In the genomic region with DNA sequence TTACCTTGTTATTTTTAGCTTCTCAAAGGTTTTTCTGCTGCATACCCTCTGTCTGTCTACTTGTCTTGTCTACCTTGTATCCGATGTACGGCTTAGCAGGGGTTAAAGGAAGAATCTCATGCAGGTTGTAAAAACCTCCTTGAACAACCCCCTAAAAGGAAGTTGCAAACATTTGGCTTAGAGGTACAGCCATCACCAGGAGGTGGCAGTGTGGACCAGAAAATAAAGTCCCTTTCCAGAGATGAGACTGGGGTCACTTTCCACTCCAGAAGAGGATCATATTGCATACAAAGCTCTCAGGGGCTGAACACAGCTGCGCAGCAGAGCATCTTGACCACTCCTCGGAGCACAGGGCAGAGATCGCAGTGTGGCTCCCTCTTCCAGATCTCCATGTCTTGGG, we compare ENCODE assay signal across 8 mouse cellular contexts.
DNase-seq lines count a peak whose midpoint lies in the region; ATAC-seq lines count a peak whose summit lies in the region.

No protein-coding gene starts in this region.

- no peaks in the 10 kb centered on the region for H3K9me3 ChIP-seq in embryonic facial prominence, embryonic 13.5 days
- no peaks in the 10 kb centered on the region for H3K9me3 ChIP-seq in intestine, embryonic 14.5 days (ENCODE audit: control insufficient read depth, low read length)
- no peaks in the 10 kb centered on the region for H3K9me3 ChIP-seq in limb, embryonic 13.5 days

- peak overlapping the region; percentile 33; the same call in 1 of the 2 replicates for H3K4me2 ChIP-seq in embryonic facial prominence, embryonic 13.5 days
- H3K4me2 ChIP-seq in intestine, embryonic 14.5 days (ENCODE audit: low read length) = no peak overlapping the region
- peak overlapping the region; percentile 41; the same call in 1 of the 2 replicates for H3K4me2 ChIP-seq in limb, embryonic 13.5 days (replicated peaks)

- H3K27ac ChIP-seq in embryonic facial prominence, embryonic 13.5 days = no peak overlapping the region
- H3K27ac ChIP-seq in intestine, embryonic 14.5 days (ENCODE audit: low read depth) = no peak overlapping the region
- no peak overlapping the region for H3K27ac ChIP-seq in limb, embryonic 13.5 days

- 6% methylated on average over 5 of the region's 5 CpGs for WGBS in embryonic facial prominence, embryonic 13.5 days
- 10% methylated on average over 5 of the region's 5 CpGs for WGBS in intestine, embryonic 14.5 days
- WGBS in limb, embryonic 13.5 days = 8% methylated on average over 5 of the region's 5 CpGs

- peak; percentile 42 to 69 for DNase-seq in heart, postnatal 10 days
- no peak for DNase-seq in heart, adult 9 months (ENCODE audit: low spot score in 2 of 2)
- peak; percentile 77 for DNase-seq in R1 (ENCODE audit: low read depth, low spot score)
- peak; percentile 87 for DNase-seq in intestine, embryonic 14.5 days (ENCODE audit: low spot score)
- peak; percentile 15 for DNase-seq in naive thymus-derived CD4-positive, alpha-beta T cell, adult 2 months (ENCODE audit: low read depth)
- no peak for DNase-seq in spleen, postnatal 4 days (ENCODE audit: low spot score in 2 of 2)

- no peaks in the 10 kb centered on the region for H3K36me3 ChIP-seq in embryonic facial prominence, embryonic 13.5 days
- H3K36me3 ChIP-seq in intestine, embryonic 14.5 days (ENCODE audit: control insufficient read depth, insufficient read depth, low read length) = no peaks in the 10 kb centered on the region
- no peaks in the 10 kb centered on the region for H3K36me3 ChIP-seq in limb, embryonic 13.5 days

- H3K9ac ChIP-seq in embryonic facial prominence, embryonic 13.5 days = no peak overlapping the region
- no peak overlapping the region for H3K9ac ChIP-seq in intestine, embryonic 14.5 days (ENCODE audit: low read length)
- H3K9ac ChIP-seq in limb, embryonic 13.5 days = no peak overlapping the region

- ATAC-seq in embryonic facial prominence, embryonic 13.5 days (ENCODE audit: insufficient number of reproducible peaks, insufficient read depth, low FRiP score, low TSS enrichment, low read depth) = 0 out of 2 replicates have a peak, but pooled peaks have one; percentile 12
- ATAC-seq in intestine, embryonic 14.5 days (replicated peaks; ENCODE audit: low FRiP score, low TSS enrichment, low read depth) = peak; percentile 54; the same call in 1 of the 2 replicates
- peak; percentile 75 for ATAC-seq in limb, embryonic 13.5 days (ENCODE audit: low FRiP score, low read depth)

- H3K4me3 ChIP-seq in embryonic facial prominence, embryonic 13.5 days = no peak overlapping the region
- no peak overlapping the region for H3K4me3 ChIP-seq in intestine, embryonic 14.5 days (ENCODE audit: low read depth, low read length)
- H3K4me3 ChIP-seq in limb, embryonic 13.5 days = no peak overlapping the region

- intact Hi-C loops in heart, postnatal 10 days (cut with DNase I) = loop anchor here (2.0 kb wide), 1 partner anchor 686 kb away; no protein-coding TSS in a partner anchor

- H3K4me1 ChIP-seq in embryonic facial prominence, embryonic 13.5 days = peaks cover 3% of the 10 kb centered on the region
- no peaks in the 10 kb centered on the region for H3K4me1 ChIP-seq in intestine, embryonic 14.5 days (replicated peaks; ENCODE audit: control insufficient read depth, insufficient read depth, low read length)
- H3K4me1 ChIP-seq in limb, embryonic 13.5 days = 0 out of 2 replicates have a peak, but pooled peaks cover 3% of the 10 kb centered on the region

- H3K27me3 ChIP-seq in embryonic facial prominence, embryonic 13.5 days = peaks cover 12% of the 10 kb centered on the region
- H3K27me3 ChIP-seq in intestine, embryonic 14.5 days (replicated peaks; ENCODE audit: control insufficient read depth, insufficient read depth, low read length) = no peaks in the 10 kb centered on the region
- H3K27me3 ChIP-seq in limb, embryonic 13.5 days = peaks cover 23% of the 10 kb centered on the region; the same call in 1 of the 2 replicates

Comparison
In these comparisons a context has a peak if more than half of its experiments do, and no peak if none do; other contexts are left out.
1. DNase-seq: peak in heart, postnatal 10 days (2 of 2), R1 (single experiment), intestine, embryonic 14.5 days (single experiment) and naive thymus-derived CD4-positive, alpha-beta T cell, adult 2 months (single experiment); none in heart, adult 9 months (0 of 2) and spleen, postnatal 4 days (0 of 2).
2. ATAC-seq: peak in every context shown above with its lines; median percentile 75 in limb, embryonic 13.5 days; 54 in intestine, embryonic 14.5 days; 12 in embryonic facial prominence, embryonic 13.5 days.